Comparison of ENCODE assay signal across 13 mouse cellular contexts in genomic region chr2:173950164-173950891, GRCm38 (mm10).
A peak's percentile ranks its signal among the peaks of the same experiment; 100 is the strongest.
DNase-seq lines count a peak whose midpoint lies in the region; ATAC-seq and TF ChIP-seq lines count a peak whose summit lies in the region.
"Had no signal": no experiment of that assay in that cellular context is flagged by ENCODE, and none has a peak within 500 bp of the region (broad histone marks: within the 10 kb centered on the region; RNA-seq: fewer than 3 reads in every experiment).

No protein-coding gene starts in this region.

- no peak for TF ChIP-seq CTCF in kidney, postnatal 0 days (IDR thresholded peaks at IDR 0.05; ENCODE audit: low read depth)
- TF ChIP-seq CTCF in lung, postnatal 0 days (IDR thresholded peaks at IDR 0.05) = no peak

- H3K27ac ChIP-seq in heart, embryonic 11.5 days (ENCODE audit: low read depth, low read length) = no peak overlapping the region
- H3K27ac ChIP-seq in kidney, postnatal 0 days = no peak overlapping the region
- H3K27ac ChIP-seq in embryonic facial prominence, embryonic 12.5 days = no peak overlapping the region
- H3K27ac ChIP-seq in lung, postnatal 0 days (ENCODE audit: low read length) = no peak overlapping the region
- H3K27ac ChIP-seq: gastrocnemius, adult 2 months had no signal

- 38% methylated on average over 10 of the region's 10 CpGs for WGBS in heart, embryonic 11.5 days (ENCODE audit: insufficient replicate concordance)
- 45% methylated on average over 10 of the region's 10 CpGs for WGBS in kidney, postnatal 0 days
- WGBS in embryonic facial prominence, embryonic 12.5 days = 38% methylated on average over 10 of the region's 10 CpGs
- WGBS in lung, postnatal 0 days = 47% methylated on average over 10 of the region's 10 CpGs

- ATAC-seq in heart, embryonic 11.5 days (replicated peaks; ENCODE audit: insufficient number of reproducible peaks, low FRiP score, low TSS enrichment) = no peak
- ATAC-seq in kidney, postnatal 0 days (replicated peaks; ENCODE audit: low FRiP score, low read depth) = no peak
- ATAC-seq in embryonic facial prominence, embryonic 12.5 days (ENCODE audit: insufficient number of reproducible peaks, insufficient read depth, low FRiP score, low TSS enrichment) = no peak
- ATAC-seq in lung, postnatal 0 days = no peak

- H3K4me2 ChIP-seq in heart, embryonic 11.5 days = peak overlapping the region; percentile 51
- peak overlapping the region; percentile 30; the same call in 1 of the 2 replicates for H3K4me2 ChIP-seq in kidney, postnatal 0 days (ENCODE audit: low read length)
- peak overlapping the region; percentile 33 for H3K4me2 ChIP-seq in embryonic facial prominence, embryonic 12.5 days (replicated peaks)
- H3K4me2 ChIP-seq in lung, postnatal 0 days (replicated peaks; ENCODE audit: low read depth, low read length) = no peak overlapping the region
- H3K4me2 ChIP-seq: lung, embryonic 14.5 days had no signal

- no peaks in the 10 kb centered on the region for H3K4me1 ChIP-seq in heart, embryonic 11.5 days (ENCODE audit: control insufficient read depth, insufficient read depth, low read length)
- H3K4me1 ChIP-seq in kidney, postnatal 0 days (replicated peaks; ENCODE audit: insufficient read depth, low read length) = no peaks in the 10 kb centered on the region
- 0 out of 2 replicates have a peak, but pooled peaks cover 8% of the 10 kb centered on the region for H3K4me1 ChIP-seq in embryonic facial prominence, embryonic 12.5 days
- H3K4me1 ChIP-seq in lung, postnatal 0 days (ENCODE audit: insufficient read depth, low read depth, low read length) = no peaks in the 10 kb centered on the region
- H3K4me1 ChIP-seq: megakaryocyte, embryonic 14.5 days had no signal

- TF ChIP-seq EP300 in lung, postnatal 0 days (IDR thresholded peaks at IDR 0.05) = no peak

- H3K9ac ChIP-seq in heart, embryonic 11.5 days (ENCODE audit: low read depth, low read length) = no peak overlapping the region
- H3K9ac ChIP-seq in kidney, postnatal 0 days (ENCODE audit: low read depth, low read length) = no peak overlapping the region
- no peak overlapping the region for H3K9ac ChIP-seq in embryonic facial prominence, embryonic 12.5 days
- no peak overlapping the region for H3K9ac ChIP-seq in lung, postnatal 0 days (replicated peaks; ENCODE audit: low read depth)
- H3K9ac ChIP-seq: lung, embryonic 14.5 days had no signal

- intact Hi-C loops in heart, postnatal 14 days (cut with DNase I) = no loop called here

- no peak for DNase-seq in heart, postnatal 14 days
- DNase-seq in kidney, postnatal 0 days (ENCODE audit: low spot score) = no peak
- no peak for DNase-seq in kidney, postnatal 14 days
- peak; percentile 12 for DNase-seq in 3T3-L1 (ENCODE audit: low read depth, low spot score)
- no peak for DNase-seq in frontal cortex, postnatal 10 days (ENCODE audit: low spot score in 2 of 2)
- no peak for DNase-seq in lung, postnatal 0 days (ENCODE audit: low spot score)
- DNase-seq: gastrocnemius, adult 2 months; heart, postnatal 4 days; lung, embryonic 14.5 days; thymus, postnatal 14 days had no signal

- no peak overlapping the region for H3K4me3 ChIP-seq in heart, embryonic 11.5 days (ENCODE audit: low read depth, low read length)
- H3K4me3 ChIP-seq in kidney, postnatal 0 days (replicated peaks; ENCODE audit: low read depth, low read length) = no peak overlapping the region
- 0 out of 2 replicates have a peak overlapping the region, but pooled peaks have one; percentile 7 for H3K4me3 ChIP-seq in embryonic facial prominence, embryonic 12.5 days
- H3K4me3 ChIP-seq in lung, postnatal 0 days (ENCODE audit: low read depth, low read length) = no peak overlapping the region
- H3K4me3 ChIP-seq: gastrocnemius, adult 2 months; megakaryocyte, embryonic 14.5 days had no signal

- H3K9me3 ChIP-seq in heart, embryonic 11.5 days (replicated peaks; ENCODE audit: control insufficient read depth, low read length) = no peaks in the 10 kb centered on the region
- H3K9me3 ChIP-seq in kidney, postnatal 0 days (replicated peaks; ENCODE audit: low read length) = no peaks in the 10 kb centered on the region
- H3K9me3 ChIP-seq in embryonic facial prominence, embryonic 12.5 days = 0 out of 2 replicates have a peak, but pooled peaks cover 1% of the 10 kb centered on the region
- no peaks in the 10 kb centered on the region for H3K9me3 ChIP-seq in lung, postnatal 0 days (ENCODE audit: low read length)
- H3K9me3 ChIP-seq: megakaryocyte, embryonic 14.5 days had no signal

- H3K36me3 ChIP-seq in heart, embryonic 11.5 days (ENCODE audit: control insufficient read depth, insufficient read depth, low read length) = no peaks in the 10 kb centered on the region
- no peaks in the 10 kb centered on the region for H3K36me3 ChIP-seq in kidney, postnatal 0 days (ENCODE audit: insufficient read depth, low read length)
- H3K36me3 ChIP-seq in embryonic facial prominence, embryonic 12.5 days = no peaks in the 10 kb centered on the region
- H3K36me3 ChIP-seq in lung, postnatal 0 days (ENCODE audit: insufficient read depth, low read length) = no peaks in the 10 kb centered on the region

- no peaks in the 10 kb centered on the region for H3K27me3 ChIP-seq in heart, embryonic 11.5 days (ENCODE audit: control insufficient read depth, insufficient read depth, low read length)
- H3K27me3 ChIP-seq in kidney, postnatal 0 days (ENCODE audit: insufficient read depth, low read length) = no peaks in the 10 kb centered on the region
- H3K27me3 ChIP-seq in embryonic facial prominence, embryonic 12.5 days = no peaks in the 10 kb centered on the region
- no peaks in the 10 kb centered on the region for H3K27me3 ChIP-seq in lung, postnatal 0 days (replicated peaks; ENCODE audit: insufficient read depth, low read length)
- H3K27me3 ChIP-seq: megakaryocyte, embryonic 14.5 days had no signal
